Mouse (Mus musculus) midbrain, embryonic 12.5 days (tissue): ENCODE measurements at regions not wholly inside any gene's neighbourhood (a gene's known extent, or its start where the extent isn't known, plus 50 kb on each side); places are given as distances from the start of the nearest gene placed in this dataset.
"Not testable (repeated sequence)": the region's sequence is repeated elsewhere in the genome, so short reads cannot be mapped to it uniquely, and the experiment has no call there.

ENCODE experiments used
- ATAC-seq: fragments of 200-750 bp; cut with Nextera tagmentation; 2 replicates; pipeline ENCODE4 v1.8.0; 2017; ENCODE audit warnings: low read depth, moderate TSS enrichment, moderate library complexity; ENCODE audit not compliant: low FRiP score
- H3K27ac ChIP-seq: fragments of 300-500 bp; sonication (generic); replicated peaks from 2 replicates; pipeline ENCODE4 v1.5.1; 2016; ENCODE audit warnings: mild to moderate bottlenecking
- H3K27me3 ChIP-seq: fragments of 300-500 bp; sonication (generic); 2 replicates; pipeline ENCODE4 v1.6.1; 2016; ENCODE audit warnings: mild to moderate bottlenecking
- H3K36me3 ChIP-seq: fragments of 300-500 bp; sonication (generic); 2 replicates; pipeline ENCODE4 v1.6.1; 2016
- H3K4me1 ChIP-seq: fragments of 300-500 bp; sonication (generic); 2 replicates; pipeline ENCODE4 v1.6.1; 2016
- H3K4me2 ChIP-seq: fragments of 300-500 bp; sonication (generic); replicated peaks from 2 replicates; pipeline ENCODE4 v1.6.1; 2016; ENCODE audit warnings: mild to moderate bottlenecking, moderate library complexity
- H3K4me3 ChIP-seq: fragments of 300-500 bp; sonication (generic); 2 replicates; pipeline ENCODE4 v1.5.1; 2016; ENCODE audit warnings: mild to moderate bottlenecking
- H3K9ac ChIP-seq: fragments of 300-500 bp; sonication (generic); replicated peaks from 2 replicates; pipeline ENCODE4 v1.6.1; 2016; ENCODE audit warnings: mild to moderate bottlenecking, moderate library complexity
- H3K9me3 ChIP-seq: fragments of 300-500 bp; sonication (generic); 2 replicates; pipeline ENCODE4 v1.6.1; 2016; ENCODE audit warnings: mild to moderate bottlenecking
- WGBS: fragments of 180-500 bp; shearing (Covaris S2); methylation state at CpG from one replicate; pipeline ENCODE4 v1.1.7; 2016; 5-methylcytosine and 5-hydroxymethylcytosine counted together

GRCm38 (mm10) chrX:50619919-50620318, 191.6 kb upstream of the Olfr1324 start:
- Histone ChIP-seq H3K9me3 (no peaks in the 10 kb centered on the region), H3K4me2 (no peak overlapping the region), H3K9ac (no peak overlapping the region), H3K27ac (no peak overlapping the region; the same call in 1 of the 2 replicates), H3K4me3 (no peak overlapping the region), H3K27me3 (no peaks in the 10 kb centered on the region), H3K4me1 (no peaks in the 10 kb centered on the region), H3K36me3 (no peaks in the 10 kb centered on the region)
- 60% methylated on average over 9 of the region's 9 CpGs for WGBS
- ATAC-seq = no peak

DNA sequence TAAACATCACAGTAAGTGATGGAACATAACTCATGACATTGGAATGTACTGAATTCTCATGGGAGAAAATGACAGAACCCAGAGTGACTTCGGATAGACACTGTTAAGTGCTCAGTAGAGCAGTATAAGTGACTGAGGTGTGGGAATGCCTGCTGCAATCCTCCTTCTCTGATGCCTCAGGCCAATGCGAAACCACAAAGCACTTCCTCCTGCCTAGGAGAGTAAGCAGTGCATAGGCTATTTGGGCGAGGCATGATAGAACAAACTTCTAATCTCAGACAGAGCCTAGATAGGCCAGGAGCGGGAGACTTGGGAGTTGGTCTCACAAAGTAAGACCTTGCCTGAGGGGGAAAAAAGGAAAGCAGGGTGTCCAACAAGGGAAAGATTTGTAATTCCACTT, 190.6 kb upstream of the Olfr1324 start:
- H3K27ac ChIP-seq = no peak overlapping the region
- ATAC-seq = no peak
- H3K27me3 ChIP-seq = no peaks in the 10 kb centered on the region
- no peaks in the 10 kb centered on the region for H3K36me3 ChIP-seq
- WGBS = 83% methylated on average over 4 of the region's 4 CpGs
- H3K9ac ChIP-seq = no peak overlapping the region
- H3K4me3 ChIP-seq = no peak overlapping the region
- H3K4me2 ChIP-seq = no peak overlapping the region
- H3K9me3 ChIP-seq = no peaks in the 10 kb centered on the region
- H3K4me1 ChIP-seq = no peaks in the 10 kb centered on the region

DNA sequence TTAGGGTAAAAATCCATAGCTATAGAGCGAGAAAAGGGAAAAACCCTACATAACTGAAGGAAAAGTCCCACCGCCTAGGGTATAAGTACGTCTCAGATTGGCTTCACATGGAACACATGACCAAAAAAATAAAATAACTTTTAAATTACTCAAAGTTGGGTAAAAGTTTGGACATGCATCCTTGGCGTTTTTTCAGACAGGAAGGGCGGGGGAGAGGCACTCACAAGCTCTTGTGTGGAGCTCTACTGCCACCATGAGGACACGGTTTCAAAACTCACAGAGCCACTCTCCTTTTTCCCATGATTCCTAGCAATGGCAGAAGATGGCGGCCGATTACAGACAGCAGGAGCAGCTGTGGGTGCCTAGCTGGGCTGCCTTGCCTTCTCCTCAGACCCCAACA, 188.6 kb upstream of the Olfr1324 start:
- H3K27ac ChIP-seq, H3K9me3 ChIP-seq: not testable (repeated sequence)

GRCm38 (mm10) chrX:50614874-50615273, 186.6 kb upstream of the Olfr1324 start:
- H3K4me1 ChIP-seq, H3K9ac ChIP-seq, H3K27ac ChIP-seq, H3K9me3 ChIP-seq, H3K36me3 ChIP-seq, H3K27me3 ChIP-seq: not testable (repeated sequence)
- H3K4me3 ChIP-seq = peak overlapping the region; percentile 23; the same call in 1 of the 2 replicates
- H3K4me2 ChIP-seq = peak overlapping the region; percentile 19; the same call in 1 of the 2 replicates
- peak; percentile 72 for ATAC-seq
- 75% methylated on average over 3 of the region's 3 CpGs for WGBS

More for the DNA sequence above, 188.6 kb upstream of the Olfr1324 start:
- WGBS = 67% methylated on average over 8 of the region's 8 CpGs
- H3K4me3 ChIP-seq, H3K4me1 ChIP-seq, H3K4me2 ChIP-seq, ATAC-seq, H3K27me3 ChIP-seq, H3K36me3 ChIP-seq, H3K9ac ChIP-seq: not testable (repeated sequence)

DNA sequence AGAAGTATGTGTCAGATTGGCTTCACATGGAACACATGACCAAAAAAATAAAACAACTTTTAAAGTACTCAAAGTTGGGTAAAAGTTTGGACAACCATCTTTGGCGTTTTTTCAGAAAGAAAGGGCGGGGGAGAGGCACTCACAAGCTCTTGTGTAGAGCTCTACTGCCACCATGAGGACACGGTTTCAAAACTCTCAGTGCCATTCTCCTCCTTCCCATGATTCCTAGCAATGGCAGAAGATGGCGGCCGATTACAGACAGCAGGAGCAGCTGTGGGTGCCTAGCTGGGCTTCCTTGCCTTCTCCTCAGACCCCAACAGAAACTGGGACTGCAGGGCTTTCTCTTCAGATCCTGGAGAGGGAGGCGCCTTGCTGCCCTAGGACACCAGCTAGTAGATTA, 186.1 kb upstream of the Olfr1324 start:
- peak overlapping the region; percentile 19; the same call in 1 of the 2 replicates for H3K4me2 ChIP-seq
- H3K4me3 ChIP-seq = peak overlapping the region; percentile 23; the same call in 1 of the 2 replicates
- H3K4me1 ChIP-seq, H3K9ac ChIP-seq, H3K27ac ChIP-seq, H3K27me3 ChIP-seq, H3K9me3 ChIP-seq, ATAC-seq, H3K36me3 ChIP-seq: not testable (repeated sequence)
- 62% methylated on average over 6 of the region's 6 CpGs for WGBS

GRCm38 (mm10) chrX:50611765-50612591, 183.7 kb upstream of the Olfr1324 start:
- Histone ChIP-seq H3K27ac (no peak overlapping the region), H3K4me1 (no peaks in the 10 kb centered on the region), H3K27me3 (no peaks in the 10 kb centered on the region), H3K9me3 (no peaks in the 10 kb centered on the region), H3K9ac (no peak overlapping the region), H3K36me3 (no peaks in the 10 kb centered on the region), H3K4me2 (no peak overlapping the region; the same call in 1 of the 2 replicates), H3K4me3 (peak overlapping the region; percentile 3)
- ATAC-seq = peak; percentile 59
- 63% methylated on average over 9 of the region's 9 CpGs for WGBS

- 85% methylated on average over 6 of the region's 6 CpGs for WGBS
- not testable (repeated sequence) for H3K4me2 ChIP-seq, H3K27me3 ChIP-seq, H3K36me3 ChIP-seq, H3K9me3 ChIP-seq, ATAC-seq, H3K27ac ChIP-seq, H3K9ac ChIP-seq, H3K4me3 ChIP-seq, H3K4me1 ChIP-seq
These were observed 179.8 kb upstream of the Olfr1324 start for GRCm38 (mm10) chrX:50608141-50608540.

GRCm38 (mm10) chrX:50607636-50608035, 179.3 kb upstream of the Olfr1324 start:
- Histone ChIP-seq H3K4me1 (no peaks in the 10 kb centered on the region), H3K4me2 (no peak overlapping the region), H3K36me3 (no peaks in the 10 kb centered on the region), H3K27ac (no peak overlapping the region), H3K4me3 (no peak overlapping the region), H3K9me3 (no peaks in the 10 kb centered on the region), H3K27me3 (no peaks in the 10 kb centered on the region), H3K9ac (no peak overlapping the region)
- no peak for ATAC-seq
- WGBS = 60% methylated on average over 7 of the region's 7 CpGs

GRCm38 (mm10) chrX:50605517-50605916, 177.2 kb upstream of the Olfr1324 start:
- 56% methylated on average over 2 of the region's 2 CpGs for WGBS
- not testable (repeated sequence) for H3K36me3 ChIP-seq, H3K4me3 ChIP-seq, ATAC-seq, H3K27ac ChIP-seq, H3K4me1 ChIP-seq, H3K9me3 ChIP-seq, H3K9ac ChIP-seq, H3K27me3 ChIP-seq
- 0 out of 2 replicates have a peak overlapping the region, but pooled peaks have one; percentile 11 for H3K4me2 ChIP-seq

- not testable (repeated sequence) for ATAC-seq, H3K4me3 ChIP-seq, H3K9me3 ChIP-seq, H3K9ac ChIP-seq, H3K27ac ChIP-seq, H3K4me1 ChIP-seq, H3K36me3 ChIP-seq, H3K27me3 ChIP-seq
- H3K4me2 ChIP-seq = 0 out of 2 replicates have a peak overlapping the region, but pooled peaks have one; percentile 11
- WGBS = 68% methylated on average over 4 of the region's 4 CpGs
These were observed 176.7 kb upstream of the Olfr1324 start for GRCm38 (mm10) chrX:50604995-50605394.

DNA sequence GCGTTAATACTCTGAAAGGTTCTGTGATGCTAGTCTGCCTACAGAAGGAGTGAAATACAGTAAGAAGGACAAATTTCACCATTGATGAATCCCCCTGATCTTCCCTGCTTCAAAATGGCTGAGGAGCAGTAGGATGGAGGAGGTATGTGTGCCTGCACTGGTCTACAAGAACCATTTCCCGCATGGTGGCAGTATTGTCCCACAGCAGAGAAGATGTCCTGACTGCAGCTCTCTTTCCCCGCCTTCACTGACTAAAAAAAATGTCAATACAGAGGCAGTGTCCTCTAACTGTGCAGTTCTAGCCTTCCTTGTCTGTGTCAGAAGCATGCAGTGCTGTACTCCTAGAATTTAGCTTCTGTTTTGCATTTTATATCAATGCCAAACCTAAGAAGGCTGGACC, 174.6 kb upstream of the Olfr1324 start:
- 53% methylated on average over 3 of the region's 3 CpGs for WGBS
- not testable (repeated sequence) for H3K36me3 ChIP-seq, H3K9ac ChIP-seq, H3K4me1 ChIP-seq, H3K27ac ChIP-seq, H3K9me3 ChIP-seq, H3K27me3 ChIP-seq
- Histone ChIP-seq H3K4me3 (peak overlapping the region; percentile 24), H3K4me2 (peak overlapping the region; percentile 35)
- peak; percentile 63; the same call in 1 of the 2 replicates for ATAC-seq

GRCm38 (mm10) chrX:50602461-50602875, 174.2 kb upstream of the Olfr1324 start:
- not testable (repeated sequence) for H3K36me3 ChIP-seq, H3K9ac ChIP-seq, H3K27me3 ChIP-seq, H3K27ac ChIP-seq, H3K9me3 ChIP-seq, ATAC-seq, H3K4me1 ChIP-seq
- 65% methylated on average over 9 of the region's 9 CpGs for WGBS
- Histone ChIP-seq H3K4me2 (peak overlapping the region; percentile 35), H3K4me3 (peak overlapping the region; percentile 24)
